Mouse (Mus musculus) megakaryocyte, embryonic 14.5 days (primary cell): Measurements from ENCODE around the gene Pdss2.

Experiments
- FLI1 ChIP-seq: IDR thresholded peaks from 2 replicates; pipeline ENCODE4 v1.6.1; 2012; ENCODE audit warnings: low read length, inconsistent platforms, mixed read lengths
- GATA1 ChIP-seq: IDR thresholded peaks from 3 replicates; pipeline ENCODE4 v1.6.1; 2012; ENCODE audit warnings: mixed read lengths, low read length, inconsistent platforms, borderline replicate concordance

GRCm38 (mm10) chr10:43292454-43292853, 71.2 kb downstream of the Pdss2 start:
- TF ChIP-seq GATA1 (no peak), FLI1 (no peak)
